Mouse (Mus musculus): ENCODE measurements at regions not wholly inside any gene's neighbourhood (a gene's known extent, or its start where the extent isn't known, plus 50 kb on each side); places are given as distances from the start of the nearest gene placed in this dataset.
"Not testable (repeated sequence)": the region's sequence is repeated elsewhere in the genome, so short reads cannot be mapped to it uniquely, and the experiment has no call there.

DNA sequence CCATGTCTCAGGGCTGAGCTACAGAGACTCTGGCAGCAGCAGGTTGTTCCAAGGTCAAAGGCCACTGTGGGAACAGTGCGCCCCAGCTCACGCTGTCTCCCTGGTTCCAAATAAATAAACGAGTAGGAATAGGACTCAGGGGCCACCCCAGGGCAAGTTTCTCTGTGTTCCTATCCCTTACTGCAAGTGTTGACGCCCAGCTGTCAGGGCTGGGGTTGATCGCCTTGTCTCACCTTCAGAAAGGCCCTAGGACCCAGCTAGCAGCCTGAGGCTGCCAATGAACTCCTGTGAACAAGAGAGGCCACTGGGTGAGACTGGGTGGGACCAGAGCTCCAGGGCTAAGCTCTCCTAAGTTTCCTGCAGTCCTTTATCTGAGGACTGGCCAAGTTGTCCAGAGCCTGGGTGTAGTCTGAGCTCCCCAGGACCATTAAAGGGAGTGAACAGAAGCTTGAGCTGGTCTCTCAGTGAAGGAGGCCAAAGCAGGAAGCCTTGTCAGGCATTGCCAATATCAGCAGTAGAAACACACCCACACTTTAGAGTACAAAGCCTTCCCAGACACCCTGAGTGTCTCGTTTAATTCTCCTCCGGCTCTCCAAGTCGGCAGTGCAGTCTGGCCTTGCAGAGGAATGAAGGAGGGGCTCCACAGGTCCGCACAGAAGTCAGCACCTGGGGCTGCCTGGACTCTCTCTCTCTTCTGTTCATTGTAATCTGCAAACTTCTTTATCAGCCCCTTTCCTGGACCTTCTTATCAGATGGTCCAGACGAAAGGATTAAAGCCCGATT, 308.6 kb downstream of the Diras2 start:
- Histone ChIP-seq H3K27ac (replicated peaks) (peak overlapping the region; percentile 73), H3K9me3 (peaks cover 5% of the 10 kb centered on the region; the same call in 1 of the 2 replicates), H3K27me3 (replicated peaks; ENCODE audit: low read depth, poor library complexity, severe bottlenecking) (peaks cover 41% of the 10 kb centered on the region), H3K36me3 (replicated peaks) (no peaks in the 10 kb centered on the region), H3K4me1 (peaks cover 25% of the 10 kb centered on the region), H3K4me3 (no peak overlapping the region)
- DNase-seq (ENCODE audit: low spot score): peak; percentile 16
- WGBS: 23% methylated on average over 11 of the region's 11 CpGs

DNA sequence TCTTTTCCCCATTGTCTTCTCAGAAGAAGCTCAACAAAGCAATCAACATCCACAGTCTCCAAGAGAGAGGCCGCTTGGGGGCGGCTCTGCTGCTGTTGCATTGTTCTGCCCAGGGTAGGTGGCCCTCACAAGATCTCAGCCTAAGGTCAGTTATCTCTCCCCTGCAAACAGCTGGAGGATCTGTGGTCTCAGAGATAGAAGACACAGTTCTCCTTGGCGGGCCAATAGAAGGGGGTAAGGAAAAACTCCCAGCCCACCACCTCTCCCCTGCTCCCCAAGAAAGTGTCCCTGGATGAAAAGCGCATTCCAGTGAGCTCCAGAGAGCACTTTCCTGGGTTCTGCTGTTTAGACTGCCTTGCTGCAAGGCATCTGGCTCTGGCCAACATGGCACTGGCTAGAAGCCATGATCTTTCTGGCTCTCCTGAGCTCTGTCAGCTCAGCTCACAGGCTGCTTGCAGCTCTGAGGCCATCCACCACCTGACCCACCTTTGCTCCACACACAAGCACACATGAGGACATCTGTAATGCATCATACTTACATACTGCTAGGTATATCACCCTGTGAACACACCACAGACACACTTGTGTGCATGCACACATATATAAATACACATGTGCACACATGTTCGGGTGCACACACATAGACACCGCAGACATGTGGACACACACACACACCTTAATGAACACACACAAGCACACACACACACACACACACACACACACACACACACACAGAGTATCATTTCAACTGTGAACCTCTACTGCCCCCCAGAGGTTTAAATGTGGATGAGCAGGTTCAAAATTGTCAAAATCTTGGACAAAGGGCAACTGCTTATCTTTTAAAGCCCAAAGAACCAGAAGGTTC, 307.7 kb downstream of the Diras2 start:
- peaks cover 25% of the 10 kb centered on the region for H3K4me1 ChIP-seq
- WGBS: 40% methylated on average over 6 of the region's 6 CpGs
- no peak overlapping the region for H3K4me3 ChIP-seq
- peak; percentile 38 for DNase-seq (ENCODE audit: low spot score)
- peaks cover 41% of the 10 kb centered on the region for H3K27me3 ChIP-seq (replicated peaks; ENCODE audit: low read depth, poor library complexity, severe bottlenecking)
- peaks cover 5% of the 10 kb centered on the region; the same call in 1 of the 2 replicates for H3K9me3 ChIP-seq
- H3K36me3 ChIP-seq (replicated peaks): no peaks in the 10 kb centered on the region
- peak overlapping the region; percentile 73 for H3K27ac ChIP-seq (replicated peaks)

DNA sequence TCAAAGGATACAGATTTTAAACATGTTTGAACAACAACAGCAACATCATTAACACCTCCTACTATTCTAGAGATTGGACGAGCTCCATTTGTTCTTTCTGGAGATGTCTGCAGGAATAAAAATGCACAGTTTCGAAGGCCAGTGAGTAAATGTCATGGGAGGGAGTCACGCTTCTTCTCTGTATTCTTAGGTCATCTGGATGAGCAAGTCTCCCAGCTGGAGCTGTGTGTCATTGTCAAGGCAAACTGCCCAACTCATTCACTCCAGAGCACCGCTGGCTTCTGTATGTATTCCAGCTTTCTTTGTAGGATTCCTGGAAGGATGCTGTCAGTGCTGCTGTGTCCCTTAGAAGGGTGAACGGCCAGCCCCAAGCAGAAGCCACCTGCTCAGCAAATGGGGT, 297.1 kb downstream of the Diras2 start:
- no peaks in the 10 kb centered on the region for H3K27me3 ChIP-seq (replicated peaks; ENCODE audit: low read depth, poor library complexity, severe bottlenecking)
- H3K4me3 ChIP-seq: no peak overlapping the region
- H3K9me3 ChIP-seq: no peaks in the 10 kb centered on the region
- 81% methylated on average over 5 of the region's 5 CpGs for whole genome bisulfite sequencing
- H3K27ac ChIP-seq (replicated peaks): no peak overlapping the region
- no peaks in the 10 kb centered on the region for H3K36me3 ChIP-seq (replicated peaks)
- DNase-seq (ENCODE audit: low spot score): no peak
- peaks cover 6% of the 10 kb centered on the region for H3K4me1 ChIP-seq

DNA sequence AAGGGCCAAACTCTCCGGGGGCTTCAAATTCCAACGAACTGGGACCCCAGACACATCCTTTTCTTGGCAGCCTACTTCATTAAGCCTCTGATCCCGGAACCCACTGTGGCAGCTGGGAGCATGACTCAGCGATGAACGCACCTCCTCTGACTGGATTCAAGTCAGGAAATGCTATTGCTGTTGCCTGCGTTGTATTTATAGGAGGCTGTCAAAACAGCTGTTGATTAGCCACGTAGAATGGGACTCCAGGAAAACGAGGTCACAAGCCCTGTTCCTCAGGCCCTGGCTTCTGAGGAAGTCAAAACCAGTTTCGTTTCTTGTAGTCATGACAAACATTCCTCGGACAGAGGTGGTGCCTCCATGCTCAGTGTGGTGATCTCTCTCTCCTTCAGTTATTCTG, 295.0 kb downstream of the Diras2 start:
- no peak for DNase-seq (ENCODE audit: low spot score)
- Histone ChIP-seq H3K9me3 (no peaks in the 10 kb centered on the region), H3K27ac (replicated peaks) (no peak overlapping the region; the same call in 1 of the 2 replicates), H3K36me3 (replicated peaks) (no peaks in the 10 kb centered on the region), H3K4me3 (no peak overlapping the region), H3K4me1 (peaks cover 6% of the 10 kb centered on the region), H3K27me3 (replicated peaks; ENCODE audit: low read depth, poor library complexity, severe bottlenecking) (no peaks in the 10 kb centered on the region)
- WGBS: 55% methylated on average over 10 of the region's 10 CpGs

GRCm38 (mm10) chr13:52239563-52239962, 291.5 kb downstream of the Diras2 start:
- Histone ChIP-seq H3K9me3 (no peaks in the 10 kb centered on the region), H3K27ac (replicated peaks) (no peak overlapping the region), H3K4me3 (no peak overlapping the region), H3K36me3 (replicated peaks) (no peaks in the 10 kb centered on the region), H3K27me3 (replicated peaks; ENCODE audit: low read depth, poor library complexity, severe bottlenecking) (no peaks in the 10 kb centered on the region), H3K4me1 (peaks cover 6% of the 10 kb centered on the region)
- no peak for DNase-seq (ENCODE audit: low spot score)
- 97% methylated on average over 1 of the region's 1 CpGs for WGBS

DNA sequence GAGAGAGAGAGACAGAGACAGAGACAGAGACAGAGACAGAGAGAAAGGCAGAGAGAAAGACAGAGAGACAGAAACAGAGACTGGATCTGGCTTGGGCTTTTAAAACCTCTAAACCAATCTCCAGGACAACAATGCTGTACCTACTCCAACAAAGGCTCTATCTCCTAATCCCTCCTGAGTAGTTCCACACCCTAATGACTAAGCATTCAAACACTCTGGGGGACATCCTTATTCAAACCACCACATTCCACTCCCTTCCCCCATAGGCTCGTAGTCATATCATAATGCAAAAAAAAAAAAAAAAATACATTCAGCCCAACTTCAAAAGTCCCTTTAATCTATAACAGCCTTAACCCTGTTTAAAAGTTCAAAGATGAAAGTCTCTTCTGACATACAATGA, 289.3 kb downstream of the Diras2 start:
- Histone ChIP-seq H3K9me3 (no peaks in the 10 kb centered on the region), H3K4me1 (no peaks in the 10 kb centered on the region), H3K4me3 (no peak overlapping the region), H3K27ac (replicated peaks) (no peak overlapping the region), H3K36me3 (replicated peaks) (no peaks in the 10 kb centered on the region), H3K27me3 (replicated peaks; ENCODE audit: low read depth, poor library complexity, severe bottlenecking) (no peaks in the 10 kb centered on the region)
- no peak for DNase-seq (ENCODE audit: low spot score)
- 51% methylated on average over 1 of the region's 1 CpGs for WGBS

DNA sequence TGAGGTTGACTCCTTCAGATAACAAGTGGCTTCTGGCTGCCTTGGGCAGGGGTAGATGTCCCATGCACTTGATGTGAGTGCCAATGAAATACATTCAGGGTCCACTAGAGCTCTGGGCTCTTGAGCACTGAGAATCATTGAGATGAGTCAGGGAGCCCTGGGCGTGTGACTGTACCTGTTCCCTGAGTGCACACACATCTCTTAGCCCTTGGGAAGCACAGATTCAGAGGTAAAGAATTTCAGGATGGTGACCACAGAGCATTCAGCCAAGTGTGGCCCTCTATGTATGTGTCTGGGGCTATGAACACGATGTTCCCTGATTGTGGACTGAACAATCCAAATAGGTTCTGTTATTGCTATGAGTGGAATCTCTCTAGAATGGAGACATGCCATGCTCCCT, 281.6 kb downstream of the Diras2 start:
- no peaks in the 10 kb centered on the region; the same call in 1 of the 2 replicates for H3K27me3 ChIP-seq (replicated peaks; ENCODE audit: low read depth, poor library complexity, severe bottlenecking)
- no peaks in the 10 kb centered on the region for H3K4me1 ChIP-seq
- no peak for DNase-seq (ENCODE audit: low spot score)
- H3K27ac ChIP-seq (replicated peaks): no peak overlapping the region
- no peaks in the 10 kb centered on the region for H3K36me3 ChIP-seq (replicated peaks)
- H3K4me3 ChIP-seq: no peak overlapping the region
- no peaks in the 10 kb centered on the region for H3K9me3 ChIP-seq
- WGBS: 83% methylated on average over 2 of the region's 2 CpGs

DNA sequence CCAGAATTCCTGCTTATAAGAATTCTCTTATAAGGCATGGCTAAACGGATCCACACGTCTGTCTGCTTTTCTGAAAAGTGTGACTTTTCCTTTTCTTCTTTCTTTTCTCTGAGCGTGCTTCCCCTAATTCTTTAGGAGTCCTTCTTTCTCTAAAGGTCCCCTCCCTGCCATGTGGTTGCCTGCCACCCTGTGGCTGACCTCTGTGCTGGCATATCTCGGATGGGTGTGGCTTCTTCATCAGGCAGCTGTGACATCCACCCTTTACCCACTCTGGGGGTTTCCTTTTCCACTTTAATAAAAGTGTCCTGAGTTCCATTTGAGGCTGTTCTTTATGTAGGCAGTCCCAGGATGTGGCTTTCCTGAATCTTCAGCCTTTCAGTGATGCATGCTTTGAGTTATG, 280.7 kb downstream of the Diras2 start:
- no peak overlapping the region for H3K27ac ChIP-seq (replicated peaks)
- DNase-seq (ENCODE audit: low spot score): no peak
- H3K4me3 ChIP-seq: no peak overlapping the region
- H3K9me3 ChIP-seq: no peaks in the 10 kb centered on the region
- H3K4me1 ChIP-seq: no peaks in the 10 kb centered on the region
- no peaks in the 10 kb centered on the region for H3K36me3 ChIP-seq (replicated peaks)
- no peaks in the 10 kb centered on the region; the same call in 1 of the 2 replicates for H3K27me3 ChIP-seq (replicated peaks; ENCODE audit: low read depth, poor library complexity, severe bottlenecking)
- 65% methylated on average over 4 of the region's 4 CpGs for WGBS

DNA sequence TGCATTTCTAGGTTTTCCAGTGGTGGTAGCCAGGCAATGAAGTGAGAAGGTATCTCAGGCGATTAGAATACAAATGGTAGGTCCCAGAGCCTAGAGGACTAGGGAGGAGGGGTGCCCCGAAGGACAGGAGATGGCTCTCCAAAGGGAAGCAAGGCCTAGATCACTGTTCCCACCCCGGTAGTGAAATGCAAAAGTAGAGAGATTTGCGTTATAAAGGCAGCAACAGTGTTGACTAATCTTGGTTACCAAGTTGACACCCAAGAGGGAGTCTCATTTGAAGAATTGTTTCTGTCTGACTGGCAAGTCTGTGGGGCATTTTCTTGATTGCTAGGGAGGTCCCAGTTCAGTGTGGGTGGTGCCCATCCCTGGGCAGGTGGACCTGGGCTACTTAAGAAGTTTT, 278.8 kb downstream of the Diras2 start:
- no peaks in the 10 kb centered on the region for H3K9me3 ChIP-seq
- no peak for DNase-seq (ENCODE audit: low spot score)
- H3K27ac ChIP-seq (replicated peaks): no peak overlapping the region
- H3K4me1 ChIP-seq: peaks cover 7% of the 10 kb centered on the region; the same call in 1 of the 2 replicates
- no peak overlapping the region for H3K4me3 ChIP-seq
- no peaks in the 10 kb centered on the region for H3K36me3 ChIP-seq (replicated peaks)
- 59% methylated on average over 4 of the region's 4 CpGs for WGBS
- H3K27me3 ChIP-seq (replicated peaks; ENCODE audit: low read depth, poor library complexity, severe bottlenecking): no peaks in the 10 kb centered on the region; the same call in 1 of the 2 replicates

DNA sequence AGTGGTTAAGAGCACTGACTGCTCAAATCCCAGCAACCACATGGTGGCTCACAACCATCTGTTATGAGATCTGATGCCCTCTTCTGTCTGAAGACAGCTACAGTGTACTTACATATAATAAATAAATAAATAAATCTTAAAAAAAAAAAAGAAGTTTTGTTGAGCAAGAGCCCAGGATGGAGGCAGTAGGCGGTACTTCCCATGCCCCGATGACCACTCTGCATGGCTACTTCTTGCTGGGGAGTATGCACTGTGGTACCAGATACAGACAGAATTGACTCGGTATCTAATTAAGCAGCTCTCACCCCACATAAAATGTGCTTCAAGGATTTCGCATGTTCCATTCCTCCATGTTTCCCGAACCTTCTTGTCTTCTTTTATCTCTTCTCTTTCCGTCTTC, 278.4 kb downstream of the Diras2 start:
- H3K27me3 ChIP-seq (replicated peaks; ENCODE audit: low read depth, poor library complexity, severe bottlenecking); H3K27ac ChIP-seq (replicated peaks); H3K4me3 ChIP-seq; H3K36me3 ChIP-seq (replicated peaks); H3K4me1 ChIP-seq; H3K9me3 ChIP-seq; DNase-seq (ENCODE audit: low spot score): not testable (repeated sequence)
- 40% methylated on average over 6 of the region's 6 CpGs for WGBS

GRCm38 (mm10) chr13:52253138-52253537, 277.9 kb downstream of the Diras2 start:
- H3K36me3 ChIP-seq (replicated peaks): no peaks in the 10 kb centered on the region
- 29% methylated on average over 8 of the region's 8 CpGs for WGBS
- DNase-seq (ENCODE audit: low spot score): peak; percentile 29
- H3K4me1 ChIP-seq: peaks cover 7% of the 10 kb centered on the region; the same call in 1 of the 2 replicates
- no peak overlapping the region for H3K27ac ChIP-seq (replicated peaks)
- no peak overlapping the region for H3K4me3 ChIP-seq
- H3K9me3 ChIP-seq: no peaks in the 10 kb centered on the region
- H3K27me3 ChIP-seq (replicated peaks; ENCODE audit: low read depth, poor library complexity, severe bottlenecking): no peaks in the 10 kb centered on the region; the same call in 1 of the 2 replicates

DNA sequence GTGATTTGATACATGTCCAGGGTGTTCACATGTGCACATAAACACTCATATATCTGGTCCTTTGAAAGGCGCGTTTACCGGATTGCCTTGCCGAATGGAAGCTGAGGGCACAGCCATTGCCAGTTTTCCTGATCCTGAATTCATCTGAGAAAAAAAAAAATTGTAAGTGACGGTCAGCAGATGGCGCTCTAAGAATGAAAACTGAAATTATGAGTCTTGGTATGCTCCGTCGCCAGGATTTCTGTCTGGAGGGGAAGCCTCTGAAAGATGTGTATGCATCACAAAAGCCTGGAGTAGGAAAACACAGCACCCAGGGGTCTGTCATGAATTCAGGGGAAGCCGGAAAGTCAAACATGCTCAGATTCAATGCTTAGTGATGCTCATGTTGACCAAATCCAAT, 276.9 kb downstream of the Diras2 start:
- Histone ChIP-seq H3K4me1 (peaks cover 7% of the 10 kb centered on the region; the same call in 1 of the 2 replicates), H3K27ac (replicated peaks) (no peak overlapping the region), H3K36me3 (replicated peaks) (no peaks in the 10 kb centered on the region), H3K9me3 (no peaks in the 10 kb centered on the region), H3K4me3 (no peak overlapping the region), H3K27me3 (replicated peaks; ENCODE audit: low read depth, poor library complexity, severe bottlenecking) (no peaks in the 10 kb centered on the region; the same call in 1 of the 2 replicates)
- peak; percentile 53 for DNase-seq (ENCODE audit: low spot score)
- 17% methylated on average over 9 of the region's 9 CpGs for WGBS
